Mouse (Mus musculus) layer of hippocampus, postnatal 36 days (tissue): Measurements from ENCODE around the gene Aldh1b1. TPM values are rescaled to one million over a fixed set of nuclear protein-coding genes. Genes with fewer than 3 reads are reported as not detected.

ENCODE experiments used
- DNase-seq, 2 experiments: peaks; one replicate each; pipeline ENCODE4 v3.0.0; 2022
- total RNA-seq, 2 experiments: library from RNA; stranded (reverse); gene quantifications; 2 replicates each; pipeline ENCODE4 v1.2.3; 2021

The Aldh1b1 gene
- total RNA-seq, 2 experiments from 2014 or later: 8.1 to 8.7 TPM

GRCm38 (mm10) chr4:45826275-45827040 lies 27.6 kb downstream of the Aldh1b1 start, which contains the start of gene Igfbpl1:
TSS of gene Igfbpl1 (minus strand) at chr4:45826923.
- no peak for DNase-seq

- no peak for DNase-seq
These were observed 31.3 kb downstream of the Aldh1b1 start for GRCm38 (mm10) chr4:45829907-45830759.

- no peak for DNase-seq
These were observed 33.2 kb downstream of the Aldh1b1 start for GRCm38 (mm10) chr4:45831996-45832395.

DNA sequence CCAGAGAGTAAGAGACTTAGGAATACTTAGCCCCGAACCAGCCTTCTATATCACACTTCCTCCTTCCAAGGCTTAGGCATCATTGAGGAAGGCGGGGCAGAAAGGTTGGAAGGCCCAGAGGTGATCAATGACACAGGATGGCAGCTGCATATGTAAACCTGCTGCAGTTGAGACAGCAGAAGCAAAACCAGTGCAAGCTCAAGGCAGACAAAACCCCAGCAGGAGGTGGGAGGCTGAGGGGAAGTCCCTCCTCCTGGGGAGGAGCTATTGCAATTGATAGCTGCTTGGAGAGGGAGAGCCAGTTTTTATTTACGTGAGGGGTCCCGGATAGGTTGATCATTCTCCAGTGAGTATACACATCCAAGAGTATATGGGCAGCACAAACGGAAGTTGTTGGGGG lies 34.6 kb downstream of the Aldh1b1 start:
- DNase-seq: no peak

DNA sequence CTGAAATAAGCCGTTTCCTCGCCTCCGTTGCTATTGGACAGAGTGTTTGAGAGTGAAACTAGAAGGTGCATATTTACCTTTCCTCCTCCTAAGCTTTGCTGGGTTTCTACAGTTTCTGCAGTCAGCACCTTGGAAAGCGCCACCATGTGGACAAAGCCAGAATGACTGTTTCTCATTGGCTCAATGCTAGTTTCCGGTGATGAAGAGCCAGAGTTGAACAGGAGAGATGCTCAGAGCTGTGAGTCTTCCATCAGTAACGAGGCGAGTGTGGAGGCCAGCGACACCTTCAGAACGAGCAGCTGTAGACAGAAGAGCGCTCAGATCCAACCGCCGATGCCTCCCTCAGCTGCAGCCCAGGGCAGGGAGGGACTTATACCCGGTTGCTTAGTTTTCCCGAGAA lies 45.5 kb downstream of the Aldh1b1 start:
- DNase-seq: peak; percentile 20 to 24

DNA sequence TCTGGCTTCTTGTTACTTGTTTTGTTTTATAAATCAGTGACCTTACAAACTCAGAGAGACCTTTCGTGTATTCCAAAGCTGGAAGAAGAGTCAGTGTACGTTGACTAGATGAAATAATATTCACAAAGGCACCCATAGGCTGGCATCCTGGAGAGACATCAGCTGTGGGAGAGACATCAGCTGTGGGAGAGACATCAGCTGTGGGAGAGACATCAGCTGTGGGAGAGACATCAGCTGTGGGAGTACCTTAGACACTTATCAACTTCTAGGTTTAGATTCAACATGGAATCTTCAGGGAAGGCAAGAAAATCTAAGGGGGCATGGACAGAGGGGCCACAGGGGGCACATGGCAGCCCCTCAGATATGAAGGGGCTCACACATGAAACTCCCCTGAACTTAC lies 47.4 kb downstream of the Aldh1b1 start:
- no peak for DNase-seq

- DNase-seq: no peak
These were observed 49.4 kb downstream of the Aldh1b1 start, which contains the start of gene Stra6l for GRCm38 (mm10) chr4:45848109-45848824. TSS of gene Stra6l (plus strand) at chr4:45848664.

DNA sequence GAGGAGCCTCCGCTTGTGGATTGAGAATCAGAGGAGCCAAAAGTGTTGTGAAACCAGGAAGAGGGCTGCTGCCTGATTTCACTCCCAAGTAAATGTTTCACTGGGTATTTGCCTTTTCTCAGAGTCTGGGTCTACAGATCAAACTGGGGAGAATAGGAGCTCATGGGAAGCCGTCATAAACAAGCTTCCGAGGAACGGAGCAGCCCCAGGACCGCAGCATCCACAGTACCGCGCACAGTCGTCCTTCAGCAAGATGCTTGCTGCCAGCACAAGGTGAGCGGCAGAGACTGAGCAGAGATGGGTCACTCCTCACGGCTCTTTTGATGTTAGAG lies 50.0 kb downstream of the Aldh1b1 start:
- DNase-seq: no peak

DNA sequence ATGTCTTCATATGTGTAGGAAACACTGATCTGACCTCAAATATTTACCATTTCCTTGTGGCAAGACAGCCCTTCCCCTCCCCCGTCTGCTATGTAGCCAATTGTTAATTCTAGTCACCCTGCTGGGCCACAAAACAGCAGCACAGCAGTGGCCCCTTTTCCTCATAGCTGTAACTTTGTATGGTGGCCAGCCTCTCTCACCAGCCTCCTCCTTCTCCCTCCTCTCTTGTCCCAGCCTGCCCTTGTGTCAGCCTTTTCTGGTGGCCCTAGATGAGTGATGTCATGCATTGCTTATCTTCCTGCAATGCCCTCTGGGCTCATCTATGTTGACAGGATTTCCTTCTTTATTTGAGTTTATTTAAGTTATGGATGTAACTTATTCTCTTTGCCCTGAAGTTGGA lies 50.6 kb downstream of the Aldh1b1 start:
- DNase-seq: no peak

DNA sequence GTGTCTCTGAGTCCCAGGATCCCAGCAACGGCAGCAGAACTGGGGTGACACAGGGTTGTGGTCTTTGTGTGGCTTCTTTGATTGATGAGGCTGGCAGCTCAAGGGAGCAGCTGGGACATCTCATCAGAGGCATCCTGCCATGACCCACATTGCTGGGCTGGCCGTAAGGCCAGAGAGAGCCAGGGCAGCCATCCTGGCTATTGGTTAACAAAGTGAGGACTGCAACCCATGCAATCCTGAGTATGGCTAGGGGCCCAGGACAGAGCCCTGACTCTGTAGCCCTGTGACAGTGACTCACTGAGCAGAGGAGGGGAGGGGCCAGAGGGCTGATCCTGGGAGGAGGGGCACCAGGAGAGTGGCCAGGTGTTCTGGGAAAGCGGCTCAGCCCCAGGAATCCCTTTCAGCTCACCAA lies 52.8 kb downstream of the Aldh1b1 start:
- no peak for DNase-seq

DNA sequence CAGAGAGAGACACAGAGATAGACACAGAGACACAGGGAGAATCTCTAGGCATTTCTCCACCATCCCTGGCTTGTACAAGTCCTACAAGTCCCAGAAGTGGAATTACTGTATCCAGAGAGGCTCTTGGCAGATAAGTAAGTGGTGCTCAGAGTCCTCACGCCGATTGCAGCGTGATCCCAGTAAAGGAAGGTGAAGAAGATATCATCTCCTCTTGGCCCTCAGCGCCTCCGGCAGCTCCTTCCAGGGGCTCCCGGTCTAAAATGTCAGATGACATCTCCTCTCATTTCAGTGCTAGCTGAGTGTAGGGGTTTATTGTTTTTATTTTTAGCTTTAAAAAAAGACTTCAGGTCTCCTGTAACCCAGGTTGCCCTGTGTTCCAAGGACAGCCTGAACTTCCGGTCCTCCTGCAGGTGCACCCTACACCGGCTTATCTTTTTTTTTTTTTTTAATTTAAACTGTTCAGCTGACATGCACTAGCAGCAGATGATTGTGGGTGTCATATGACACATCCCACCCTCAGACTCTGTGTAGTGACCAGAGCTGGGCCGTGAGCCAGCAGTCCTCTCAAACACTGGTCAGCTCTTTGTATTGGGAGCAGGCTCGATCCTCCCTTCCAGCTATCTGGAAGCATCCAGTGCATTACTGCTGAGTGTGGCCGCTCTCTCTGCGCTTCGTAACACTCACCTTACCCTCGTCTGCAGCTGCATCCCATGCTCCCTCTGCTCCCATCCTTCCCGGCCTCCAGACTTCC lies 54.8 kb downstream of the Aldh1b1 start:
- DNase-seq: no peak

Other genes with a start within 250 kb of the Aldh1b1 start
- 1 to 10 TPM; 6.6 TPM for gene Igfbpl1, start 27.9 kb downstream of the Aldh1b1 start, total RNA-seq
- not detected for gene Stra6l, start 49.6 kb downstream of the Aldh1b1 start, total RNA-seq
- gene Ccdc180, start 91.3 kb downstream of the Aldh1b1 start, total RNA-seq: under 1 TPM; 0.10 to 0.25 TPM
- gene Tdrd7, start 166.3 kb downstream of the Aldh1b1 start, total RNA-seq: 10 to 100 TPM; 25.7 to 26.0 TPM
- gene Tmod1, start 239.9 kb downstream of the Aldh1b1 start, total RNA-seq: 10 to 100 TPM; 20.4 to 21.4 TPM